Mouse (Mus musculus) thymus, postnatal 0 days (tissue): Measurements from ENCODE around the gene Slc9a3r2. TPM values are rescaled to one million over a fixed set of nuclear protein-coding genes. Genes with fewer than 3 reads are reported as not detected.

Experiments
- DNase-seq: peaks from one replicate; pipeline ENCODE4 v3.0.0-alpha.2; 2015; ENCODE audit warnings: low spot score
- microRNA-seq: library from miRNA; unstranded; fragments of <30 nt; microRNA quantifications from one replicate; pipeline ENCODE4, GENCODE M21; 2016; ENCODE audit warnings: borderline number of aligned reads
- polyA plus RNA-seq: library from polyadenylated mRNA; unstranded; fragments of >200 nt; fragmentation: Nextera tagmentation; extraction: Ambion mirVana; gene quantifications from 2 replicates; pipeline ENCODE4 v1.2.1, GENCODE M21; 2015

The Slc9a3r2 gene
- polyA plus RNA-seq, 1 experiment from 2014 or later: 11.3 TPM

GRCm38 (mm10) chr17:24595126-24596072 lies 54.7 kb downstream of the Slc9a3r2 start:
- DNase-seq: no peak

- no peak for DNase-seq
Observed at GRCm38 (mm10) chr17:24593992-24594890, 55.9 kb downstream of the Slc9a3r2 start.

GRCm38 (mm10) chr17:24593248-24593647 lies 56.9 kb downstream of the Slc9a3r2 start:
- DNase-seq: no peak

GRCm38 (mm10) chr17:24591695-24592094 lies 58.4 kb downstream of the Slc9a3r2 start:
- DNase-seq: no peak

GRCm38 (mm10) chr17:24590943-24591342 lies 59.2 kb downstream of the Slc9a3r2 start:
- DNase-seq: no peak

Small RNAs within 50 kb of the gene (microRNA-seq; reads per million reads assigned to microRNA genes)
- gene Gm24589: not detected

Other genes with a start within 250 kb of the Slc9a3r2 start
- 232 and 240 TPM in 2 replicates for gene Rnps1, start 235.8 kb downstream of the Slc9a3r2 start, polyA plus RNA-seq
- gene Eci1, start 223.7 kb downstream of the Slc9a3r2 start, polyA plus RNA-seq: 23.2 and 31.3 TPM in 2 replicates
- gene Dnase1l2, start 207.2 kb downstream of the Slc9a3r2 start, polyA plus RNA-seq: 1.7 and 1.9 TPM in 2 replicates
- 12.2 and 24.5 TPM in 2 replicates for gene E4f1, start 180.0 kb downstream of the Slc9a3r2 start, polyA plus RNA-seq
- gene Pgp, start 179.9 kb downstream of the Slc9a3r2 start, polyA plus RNA-seq: 55.7 and 57.4 TPM in 2 replicates
- gene Bricd5, start 176.4 kb downstream of the Slc9a3r2 start, polyA plus RNA-seq: 0.18 TPM in 1 of 2 replicates, not detected in the other
- gene Mlst8, start 171.2 kb downstream of the Slc9a3r2 start, polyA plus RNA-seq: 18.6 and 19.2 TPM in 2 replicates
- gene Caskin1, start 161.7 kb downstream of the Slc9a3r2 start, polyA plus RNA-seq: 0.10 and 0.19 TPM in 2 replicates
- 59.9 and 64.3 TPM in 2 replicates for gene Traf7, start 122.4 kb downstream of the Slc9a3r2 start, polyA plus RNA-seq
- gene Rab26, start 116.1 kb downstream of the Slc9a3r2 start, polyA plus RNA-seq: 1.5 and 2.4 TPM in 2 replicates
- 4.6 and 6.4 TPM in 2 replicates for gene Pkd1, start 100.5 kb downstream of the Slc9a3r2 start, polyA plus RNA-seq
- gene Tsc2, start 17.7 kb downstream of the Slc9a3r2 start, polyA plus RNA-seq: 25.0 and 26.0 TPM in 2 replicates
- 8.2 and 10.4 TPM in 2 replicates for gene Nthl1, start 17.6 kb downstream of the Slc9a3r2 start, polyA plus RNA-seq
- gene Npw, start 8.1 kb upstream of the Slc9a3r2 start, polyA plus RNA-seq: 0.21 TPM in 1 of 2 replicates, not detected in the other
- 11.6 and 14.5 TPM in 2 replicates for gene Zfp598, start 19.4 kb upstream of the Slc9a3r2 start, polyA plus RNA-seq
- 0.09 and 0.13 TPM in 2 replicates for gene Syngr3, start 39.6 kb upstream of the Slc9a3r2 start, polyA plus RNA-seq
- 36.0 and 36.2 TPM in 2 replicates for gene Gfer, start 45.8 kb upstream of the Slc9a3r2 start, polyA plus RNA-seq
- gene Noxo1, start 45.9 kb upstream of the Slc9a3r2 start, polyA plus RNA-seq: 2.3 and 3.0 TPM in 2 replicates
- gene Tbl3, start 57.3 kb upstream of the Slc9a3r2 start, polyA plus RNA-seq: 65.9 TPM in 2 replicates
- gene Rnf151, start 67.7 kb upstream of the Slc9a3r2 start, polyA plus RNA-seq: 0.13 TPM in 1 of 2 replicates, not detected in the other
- gene Rps2, start 67.8 kb upstream of the Slc9a3r2 start, polyA plus RNA-seq: 1,372 and 1,374 TPM in 2 replicates
- 304 and 335 TPM in 2 replicates for gene Ndufb10, start 74.2 kb upstream of the Slc9a3r2 start, polyA plus RNA-seq
- 0.82 and 1.6 TPM in 2 replicates for gene Rpl3l, start 77.5 kb upstream of the Slc9a3r2 start, polyA plus RNA-seq
- gene Msrb1, start 86.3 kb upstream of the Slc9a3r2 start, polyA plus RNA-seq: 48.7 and 53.4 TPM in 2 replicates
- gene Hs3st6, start 102.7 kb upstream of the Slc9a3r2 start, polyA plus RNA-seq: 0.25 and 0.40 TPM in 2 replicates
- 0.17 and 0.23 TPM in 2 replicates for gene Meiob, start 154.0 kb upstream of the Slc9a3r2 start, polyA plus RNA-seq
- 65.8 and 74.0 TPM in 2 replicates for gene Hagh, start 189.8 kb upstream of the Slc9a3r2 start, polyA plus RNA-seq
- gene Fahd1, start 200.0 kb upstream of the Slc9a3r2 start, polyA plus RNA-seq: 11.0 and 12.8 TPM in 2 replicates
- 2.1 and 2.4 TPM in 2 replicates for gene Igfals, start 215.7 kb upstream of the Slc9a3r2 start, polyA plus RNA-seq
- 109 and 112 TPM in 2 replicates for gene Nubp2, start 236.0 kb upstream of the Slc9a3r2 start, polyA plus RNA-seq
- 89.2 and 97.8 TPM in 2 replicates for gene Spsb3, start 236.3 kb upstream of the Slc9a3r2 start, polyA plus RNA-seq
- 19.9 and 24.9 TPM in 2 replicates for gene Eme2, start 244.8 kb upstream of the Slc9a3r2 start, polyA plus RNA-seq
- 128 and 136 TPM in 2 replicates for gene Mrps34, start 244.8 kb upstream of the Slc9a3r2 start, polyA plus RNA-seq
- 47.7 and 57.2 TPM in 2 replicates for gene Nme3, start 246.2 kb upstream of the Slc9a3r2 start, polyA plus RNA-seq